Mouse (Mus musculus): ENCODE measurements around the gene Pcsk4.

DNA sequence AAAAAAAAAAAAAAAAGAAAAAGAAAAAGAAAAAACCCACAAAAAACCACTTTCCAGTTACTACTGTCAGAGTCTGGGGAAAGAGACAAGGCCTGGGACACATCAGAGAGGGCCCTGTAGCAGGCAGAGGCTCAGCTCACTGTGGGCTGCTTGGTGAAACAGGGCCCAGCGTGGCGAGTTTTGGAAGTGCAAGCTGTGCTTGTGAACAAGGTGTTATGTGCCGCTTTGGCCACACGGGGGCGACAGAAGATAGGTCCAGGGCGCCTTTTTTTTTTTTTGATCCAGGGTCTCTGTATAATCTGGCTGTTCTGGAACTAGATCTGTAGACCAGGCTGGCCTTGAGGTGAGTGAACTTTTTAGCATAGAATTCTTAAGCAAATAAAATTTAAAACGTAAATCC is 46.9 kb upstream of the Pcsk4 start:
- TF ChIP-seq CTCF (conservative IDR thresholded peaks at IDR 0.05; ENCODE audit: insufficient read depth, insufficient read length, low read depth, low read length), result peak; percentile 92
- no peak for TF ChIP-seq POLR2A (IDR thresholded peaks at IDR 0.05; ENCODE audit: low read depth, low read length)
